Mouse (Mus musculus) liver, adult 2 months (tissue): ENCODE results near the gene Sprr4.

Experiments used
- CTCF ChIP-seq: fragments of 200-500 bp; IDR thresholded peaks from 2 replicates; pipeline ENCODE4 v1.5.1; 2011; ENCODE audit warnings: low read depth, low read length, control low read depth
- POLR2A ChIP-seq: fragments of 200-500 bp; IDR thresholded peaks from 2 replicates; pipeline ENCODE4 v1.6.1; 2011; ENCODE audit warnings: low read length, control low read depth; ENCODE audit not compliant: insufficient read depth; ENCODE audit errors: extremely low read depth

- TF ChIP-seq POLR2A (no peak), CTCF (no peak)
These were observed 32.9 kb downstream of the Sprr4 start for GRCm38 (mm10) chr3:92467424-92467823.
